Mouse (Mus musculus): ENCODE results near the gene Gsdmc4.

DNA sequence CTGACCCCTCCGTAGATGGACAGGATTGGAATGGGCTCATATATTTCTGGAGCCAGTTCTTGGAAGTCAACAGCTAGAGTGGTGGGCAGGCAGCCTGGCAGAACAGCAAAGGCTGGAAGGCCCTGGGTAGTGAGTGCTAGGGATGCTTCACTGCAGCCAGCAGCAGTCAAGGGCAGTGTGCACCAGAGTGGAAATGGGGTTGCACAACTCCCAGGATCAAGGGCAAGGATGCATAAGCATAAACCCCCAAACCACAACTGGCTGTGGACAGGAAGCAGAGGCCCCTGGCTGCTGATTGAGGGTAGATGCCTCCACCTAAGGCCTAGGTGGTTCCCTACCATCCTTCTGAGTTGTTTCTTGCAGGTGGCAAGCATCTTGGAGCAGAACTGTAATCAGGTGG, 12.4 kb upstream of the Gsdmc4 start:
- no peak for TF ChIP-seq CTCF (IDR thresholded peaks at IDR 0.05; ENCODE audit: insufficient read depth, low read depth, low read length)
- TF ChIP-seq POLR2A (IDR thresholded peaks at IDR 0.05; ENCODE audit: insufficient read depth, low read depth, low read length) = no peak

Data from olfactory bulb, adult 2 months (tissue).